Mouse (Mus musculus): ENCODE results near the gene 4930503B20Rik. TPM values are rescaled to one million over a fixed set of nuclear protein-coding genes. Genes with fewer than 3 reads are reported as not detected.
A peak's percentile ranks its signal among the peaks of the same experiment; 100 is the strongest.

Gene 4930503B20Rik
- polyA plus RNA-seq, 1 experiment from 2014 or later: not detected

- Histone ChIP-seq H3K9ac (no peak overlapping the region), H3K27me3 (ENCODE audit: insufficient read depth, low read length) (no peaks in the 10 kb centered on the region), H3K4me1 (ENCODE audit: insufficient read depth) (no peaks in the 10 kb centered on the region), H3K36me3 (ENCODE audit: insufficient read depth) (no peaks in the 10 kb centered on the region), H3K9me3 (ENCODE audit: low read depth, low read length) (no peaks in the 10 kb centered on the region), H3K4me2 (no peak overlapping the region), H3K4me3 (ENCODE audit: low read depth, low read length) (no peak overlapping the region), H3K27ac (ENCODE audit: low read depth) (no peak overlapping the region)
- ATAC-seq (ENCODE audit: insufficient read depth): no peak; the same call in 1 of the 2 replicates
- 52% methylated on average over 6 of the region's 6 CpGs for WGBS
- no peak for DNase-seq
- TF ChIP-seq CTCF (IDR thresholded peaks at IDR 0.05; ENCODE audit: low read depth): no peak
Observed at GRCm38 (mm10) chr3:146653692-146654091, 2.6 kb upstream of the 4930503B20Rik start.

GRCm38 (mm10) chr3:146652431-146652830, 1.3 kb upstream of the 4930503B20Rik start:
- Histone ChIP-seq H3K27me3 (ENCODE audit: insufficient read depth, low read length) (no peaks in the 10 kb centered on the region), H3K36me3 (ENCODE audit: insufficient read depth) (no peaks in the 10 kb centered on the region), H3K9me3 (ENCODE audit: low read depth, low read length) (no peaks in the 10 kb centered on the region), H3K4me3 (ENCODE audit: low read depth, low read length) (no peak overlapping the region), H3K4me2 (no peak overlapping the region), H3K9ac (no peak overlapping the region), H3K27ac (ENCODE audit: low read depth) (no peak overlapping the region), H3K4me1 (ENCODE audit: insufficient read depth) (no peaks in the 10 kb centered on the region)
- ATAC-seq (ENCODE audit: insufficient read depth): peak; percentile 40; the same call in 1 of the 2 replicates
- no peak for TF ChIP-seq CTCF (IDR thresholded peaks at IDR 0.05; ENCODE audit: low read depth)
- DNase-seq: no peak
- 81% methylated on average over 5 of the region's 5 CpGs for WGBS

DNA sequence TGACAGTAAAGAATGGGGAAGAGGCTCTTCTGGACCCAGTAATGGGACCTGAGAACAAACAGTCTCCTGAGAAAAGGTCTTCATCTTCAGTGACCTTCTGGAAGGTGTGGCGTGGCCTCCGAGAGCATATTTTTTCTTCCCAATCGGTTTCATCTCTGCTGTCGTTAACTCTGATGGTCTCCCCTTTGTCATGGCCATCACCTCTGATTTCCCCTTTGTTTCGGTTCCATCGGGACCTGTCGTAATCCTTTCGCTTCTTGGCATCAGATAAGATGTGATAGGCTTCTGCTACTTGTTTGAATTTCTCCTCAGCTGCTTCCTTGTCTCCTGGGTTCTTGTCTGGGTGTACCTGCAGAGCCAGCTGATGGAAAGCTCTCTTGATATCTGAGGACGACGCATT, 401 bp downstream of the 4930503B20Rik start:
- 90% methylated on average over 10 of the region's 10 CpGs for WGBS
- Histone ChIP-seq H3K9ac (no peak overlapping the region), H3K9me3 (ENCODE audit: low read depth, low read length) (no peaks in the 10 kb centered on the region), H3K4me3 (ENCODE audit: low read depth, low read length) (no peak overlapping the region), H3K27me3 (ENCODE audit: insufficient read depth, low read length) (no peaks in the 10 kb centered on the region), H3K4me1 (ENCODE audit: insufficient read depth) (no peaks in the 10 kb centered on the region), H3K4me2 (no peak overlapping the region), H3K36me3 (ENCODE audit: insufficient read depth) (no peaks in the 10 kb centered on the region), H3K27ac (ENCODE audit: low read depth) (no peak overlapping the region)
- TF ChIP-seq CTCF (IDR thresholded peaks at IDR 0.05; ENCODE audit: low read depth): no peak
- DNase-seq: no peak
- no peak for ATAC-seq (ENCODE audit: insufficient read depth)

DNA sequence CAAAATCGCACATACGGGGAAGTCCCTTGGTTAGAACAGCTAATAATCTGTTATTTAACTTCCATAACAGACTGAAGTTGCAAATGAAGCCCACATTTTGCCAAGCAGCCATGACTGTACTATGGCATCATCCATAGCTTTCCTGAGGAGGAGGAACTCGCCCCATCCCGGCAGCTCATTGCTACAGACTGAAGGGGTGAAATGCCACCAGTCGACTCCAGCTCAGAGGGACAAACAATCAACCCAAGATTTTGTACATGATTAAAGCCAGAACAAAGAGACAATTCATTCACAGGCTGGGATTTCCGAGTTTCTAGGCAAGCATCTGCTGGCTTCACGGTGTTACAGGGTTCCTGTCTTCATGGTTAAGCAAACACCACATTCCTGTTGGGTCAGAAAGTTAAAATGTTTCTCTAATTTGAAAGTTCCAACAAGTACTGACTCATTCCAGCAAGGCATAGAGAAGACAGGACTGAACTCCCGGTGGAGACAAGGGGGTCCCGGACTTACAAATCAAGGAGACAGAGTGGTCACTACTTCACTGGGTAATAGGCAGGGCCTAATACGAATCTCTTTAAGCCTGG, 1.7 kb downstream of the 4930503B20Rik start:
- H3K27ac ChIP-seq (ENCODE audit: low read depth): no peak overlapping the region
- H3K36me3 ChIP-seq (ENCODE audit: insufficient read depth): no peaks in the 10 kb centered on the region
- no peaks in the 10 kb centered on the region for H3K27me3 ChIP-seq (ENCODE audit: insufficient read depth, low read length)
- H3K4me2 ChIP-seq: no peak overlapping the region
- DNase-seq (no peak), ATAC-seq (ENCODE audit: insufficient read depth) (no peak)
- H3K9ac ChIP-seq: no peak overlapping the region
- no peaks in the 10 kb centered on the region for H3K9me3 ChIP-seq (ENCODE audit: low read depth, low read length)
- no peaks in the 10 kb centered on the region for H3K4me1 ChIP-seq (ENCODE audit: insufficient read depth)
- TF ChIP-seq CTCF (IDR thresholded peaks at IDR 0.05; ENCODE audit: low read depth): no peak
- 63% methylated on average over 10 of the region's 10 CpGs for WGBS
- H3K4me3 ChIP-seq (ENCODE audit: low read depth, low read length): no peak overlapping the region

- WGBS: 34% methylated on average over 4 of the region's 4 CpGs
- Histone ChIP-seq H3K9me3 (ENCODE audit: low read depth, low read length) (no peaks in the 10 kb centered on the region), H3K4me3 (ENCODE audit: low read depth, low read length) (no peak overlapping the region), H3K27ac (ENCODE audit: low read depth) (0 out of 2 replicates have a peak overlapping the region, but pooled peaks have one; percentile 46), H3K4me2 (no peak overlapping the region), H3K4me1 (ENCODE audit: insufficient read depth) (0 out of 2 replicates have a peak, but pooled peaks cover 3% of the 10 kb centered on the region), H3K36me3 (ENCODE audit: insufficient read depth) (no peaks in the 10 kb centered on the region), H3K27me3 (ENCODE audit: insufficient read depth, low read length) (no peaks in the 10 kb centered on the region), H3K9ac (no peak overlapping the region)
- peak; percentile 80 for ATAC-seq (ENCODE audit: insufficient read depth)
- no peak for TF ChIP-seq CTCF (IDR thresholded peaks at IDR 0.05; ENCODE audit: low read depth)
- peak; percentile 75 for DNase-seq
Observed at GRCm38 (mm10) chr3:146641818-146642427, 9.2 kb downstream of the 4930503B20Rik start.

DNA sequence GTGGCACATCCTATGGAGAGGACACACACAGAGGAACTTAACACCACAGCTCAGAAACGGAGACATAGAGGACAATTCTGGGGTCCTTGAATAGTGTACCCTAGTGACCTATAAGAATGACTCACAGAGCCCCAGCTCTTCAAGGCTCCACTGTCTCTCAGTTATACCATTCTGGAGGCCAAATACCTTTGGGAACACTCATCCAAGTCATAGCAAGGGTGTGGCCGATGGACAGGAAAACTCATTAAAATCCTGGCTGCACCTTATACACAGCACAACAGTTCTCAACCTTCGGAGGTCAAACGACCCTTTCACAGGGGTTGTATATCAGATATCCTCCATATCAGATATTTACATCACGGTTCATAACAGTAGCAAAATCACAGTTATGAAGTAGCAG, 18.6 kb downstream of the 4930503B20Rik start:
- no peak for TF ChIP-seq CTCF (IDR thresholded peaks at IDR 0.05; ENCODE audit: low read depth)
- no peaks in the 10 kb centered on the region for H3K36me3 ChIP-seq (ENCODE audit: insufficient read depth)
- H3K4me3 ChIP-seq (ENCODE audit: low read depth, low read length): no peak overlapping the region
- DNase-seq (no peak), ATAC-seq (ENCODE audit: insufficient read depth) (no peak)
- no peak overlapping the region for H3K4me2 ChIP-seq
- WGBS: 85% methylated on average over 5 of the region's 5 CpGs
- H3K9me3 ChIP-seq (ENCODE audit: low read depth, low read length): no peaks in the 10 kb centered on the region
- no peak overlapping the region for H3K27ac ChIP-seq (ENCODE audit: low read depth)
- no peaks in the 10 kb centered on the region for H3K27me3 ChIP-seq (ENCODE audit: insufficient read depth, low read length)
- H3K4me1 ChIP-seq (ENCODE audit: insufficient read depth): no peaks in the 10 kb centered on the region
- H3K9ac ChIP-seq: no peak overlapping the region

DNA sequence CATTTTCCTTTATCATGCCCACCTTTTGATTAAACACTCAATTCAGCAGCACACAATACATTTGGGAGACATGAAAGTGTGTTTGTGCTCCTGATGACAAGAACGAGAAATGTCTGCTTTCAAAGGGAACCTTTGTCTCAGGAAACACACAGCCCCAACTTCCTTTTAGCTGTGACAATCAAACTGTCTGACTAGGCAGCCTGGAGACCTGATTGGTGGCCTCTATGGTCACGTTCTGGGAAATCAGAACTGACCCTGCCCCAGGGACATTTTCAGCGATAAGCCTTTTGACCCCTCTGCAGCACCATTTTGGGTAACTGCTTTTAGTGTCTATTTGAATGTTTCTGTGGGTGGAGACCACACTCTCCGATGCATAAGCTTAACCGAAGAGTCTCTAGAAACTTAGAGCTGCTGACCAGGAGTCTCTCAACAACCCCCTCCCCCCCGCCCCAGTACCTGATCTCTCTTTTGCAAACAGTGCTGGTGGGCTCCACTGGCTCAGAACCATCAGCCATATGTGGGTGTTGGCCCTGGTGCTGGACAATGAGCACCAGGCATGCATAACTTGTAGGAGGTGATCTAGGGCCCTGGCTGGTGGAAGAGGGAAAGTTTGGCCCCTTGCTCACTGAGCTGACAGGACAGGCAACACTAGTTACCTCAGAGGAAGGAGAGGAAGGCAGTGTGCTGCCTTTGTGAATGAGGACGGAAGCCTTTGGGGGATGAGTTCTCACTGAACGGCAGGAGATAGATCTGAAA, 22.7 kb downstream of the 4930503B20Rik start:
- no peaks in the 10 kb centered on the region for H3K4me1 ChIP-seq (ENCODE audit: insufficient read depth)
- DNase-seq (no peak), ATAC-seq (ENCODE audit: insufficient read depth) (no peak)
- 65% methylated on average over 8 of the region's 8 CpGs for WGBS
- H3K4me3 ChIP-seq (ENCODE audit: low read depth, low read length): no peak overlapping the region
- H3K9ac ChIP-seq: no peak overlapping the region
- H3K36me3 ChIP-seq (ENCODE audit: insufficient read depth): no peaks in the 10 kb centered on the region
- H3K27ac ChIP-seq (ENCODE audit: low read depth): no peak overlapping the region
- TF ChIP-seq CTCF (IDR thresholded peaks at IDR 0.05; ENCODE audit: low read depth): no peak
- H3K4me2 ChIP-seq: no peak overlapping the region
- no peaks in the 10 kb centered on the region for H3K9me3 ChIP-seq (ENCODE audit: low read depth, low read length)
- no peaks in the 10 kb centered on the region for H3K27me3 ChIP-seq (ENCODE audit: insufficient read depth, low read length)
